Mouse (Mus musculus): ENCODE data around the gene Pirb.

DNA sequence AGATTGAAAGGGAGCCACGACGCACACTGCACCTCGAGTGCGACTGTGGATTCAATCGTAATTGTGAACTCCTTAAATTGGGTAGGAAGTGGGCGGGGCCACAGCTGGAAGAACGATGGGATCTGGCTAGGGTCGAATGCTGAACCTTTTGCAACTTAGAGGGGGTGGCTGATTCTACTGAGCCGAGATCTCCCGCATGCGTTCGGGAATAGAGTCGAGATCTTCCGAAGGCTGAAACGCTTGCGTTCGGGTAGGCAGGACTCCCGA is 26.4 kb downstream of the Pirb start:
- TF ChIP-seq CTCF (conservative IDR thresholded peaks at IDR 0.05; ENCODE audit: insufficient read depth, insufficient read length, low read depth, low read length) (no peak), POLR2A (IDR thresholded peaks at IDR 0.05; ENCODE audit: low read depth, low read length) (no peak)

Data from kidney, adult 2 months (tissue).